Mouse (Mus musculus) layer of hippocampus, adult 11-12 months (tissue): ENCODE results near the gene Tent5c.

ENCODE experiments used
- DNase-seq: peaks from one replicate; pipeline ENCODE4 v3.0.0; 2022; ENCODE audit warnings: low spot score

The Tent5c gene

DNA sequence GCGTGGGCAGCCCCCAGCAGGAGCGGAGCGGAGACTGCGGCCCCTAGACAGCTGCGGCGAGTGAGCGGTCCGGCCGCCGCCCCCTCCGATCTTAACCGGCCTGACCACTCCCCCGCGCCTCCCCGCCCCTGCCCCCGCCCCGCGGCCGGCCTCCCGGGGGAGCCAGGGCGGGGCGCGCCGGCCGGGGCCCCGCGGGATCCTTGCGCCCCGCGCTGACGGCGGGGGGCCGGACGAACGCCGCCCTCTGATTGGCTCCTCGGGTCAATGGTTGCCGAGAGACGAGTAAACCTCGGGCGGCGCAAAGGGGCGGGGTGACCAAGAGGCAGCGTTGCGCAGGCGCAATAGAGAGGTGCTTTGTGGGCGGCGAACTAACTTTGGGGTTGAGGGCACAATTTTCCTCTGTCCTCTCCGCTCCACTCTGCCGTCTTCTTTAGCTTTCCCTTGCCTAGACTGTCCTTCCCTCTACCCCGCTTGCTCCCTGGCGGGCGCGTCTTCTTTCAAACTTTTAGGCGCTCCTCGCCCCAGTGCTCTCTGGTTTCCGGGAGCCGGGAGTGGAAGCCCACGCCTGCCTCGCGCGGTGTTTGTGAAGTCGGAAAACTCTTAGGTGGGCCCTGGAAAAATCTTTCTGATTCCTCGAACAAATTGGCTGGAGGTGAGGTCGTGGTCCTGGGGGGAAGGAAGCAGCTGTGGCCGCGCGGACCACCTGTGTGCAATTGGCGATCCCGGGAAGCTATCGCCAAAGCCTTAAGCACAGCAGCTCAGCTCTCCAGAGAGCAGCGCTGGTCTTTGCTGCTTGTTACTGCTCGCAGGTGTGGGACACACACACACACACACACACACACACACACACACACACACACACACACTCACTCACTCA lies at the start of gene Tent5c:
Gene Tent5c (minus strand): TSS at position 192 of the 877 bp plus-strand sequence.
- peak; percentile 93 for DNase-seq

DNA sequence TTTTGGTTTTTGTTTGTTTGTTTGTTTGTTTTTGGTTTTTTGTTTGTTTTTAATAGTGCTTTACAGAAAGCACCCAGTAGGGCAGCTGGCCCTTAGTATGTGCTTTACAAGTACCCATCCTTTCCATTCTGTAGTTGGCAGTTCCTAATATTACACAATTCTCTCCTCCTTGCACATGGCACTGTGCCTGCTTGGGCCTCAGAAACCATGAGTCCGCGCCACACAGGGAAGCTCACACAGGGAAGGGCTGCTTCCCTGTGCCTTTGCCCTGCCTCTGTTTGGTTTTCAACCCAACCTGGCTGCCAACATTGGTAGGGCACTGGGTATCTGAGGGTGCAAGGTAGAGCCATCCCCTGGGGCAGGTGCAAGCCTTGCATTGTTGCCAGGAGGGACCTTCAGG lies 47.6 kb upstream of the Tent5c start:
- no peak for DNase-seq

DNA sequence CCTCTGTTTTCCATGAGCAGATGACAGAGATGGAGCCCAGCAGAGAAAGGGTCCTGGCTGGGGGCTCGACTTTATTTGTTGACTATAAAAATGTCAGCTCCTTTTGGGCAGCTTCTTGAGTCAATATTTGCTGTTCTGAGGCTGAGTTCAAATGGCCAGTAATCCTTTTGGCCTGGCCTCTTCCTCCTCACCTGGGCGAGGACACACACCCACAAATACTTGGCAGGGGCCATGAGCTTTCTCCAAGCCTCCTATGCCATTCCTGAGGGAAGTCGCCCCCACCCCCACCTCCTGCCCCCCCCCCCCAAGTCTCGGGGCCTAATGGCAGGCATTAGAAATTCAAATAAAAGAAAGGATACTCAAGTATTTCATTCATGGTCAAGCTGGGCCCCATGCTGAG lies 46.8 kb upstream of the Tent5c start:
- no peak for DNase-seq

DNA sequence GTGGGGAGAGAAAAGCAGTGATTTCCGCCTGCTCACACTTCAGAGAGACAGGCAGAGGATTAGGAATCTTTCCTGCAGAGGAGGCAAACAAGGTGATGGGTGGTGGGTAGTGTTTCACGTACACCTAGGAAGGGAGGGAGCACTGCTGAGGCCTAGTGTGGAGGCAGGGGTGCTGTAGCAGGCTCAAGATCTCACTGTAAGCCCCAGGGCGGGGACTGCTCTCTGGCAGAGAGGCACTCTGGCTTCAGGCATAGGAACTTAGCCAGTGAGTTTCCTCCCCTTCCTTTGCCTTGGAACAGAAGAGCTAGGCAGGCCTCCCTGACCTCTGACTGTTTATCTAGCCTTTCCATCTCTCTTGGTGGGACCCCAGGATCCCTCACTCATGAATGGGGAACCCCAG lies 46.2 kb upstream of the Tent5c start:
- DNase-seq, result no peak

DNA sequence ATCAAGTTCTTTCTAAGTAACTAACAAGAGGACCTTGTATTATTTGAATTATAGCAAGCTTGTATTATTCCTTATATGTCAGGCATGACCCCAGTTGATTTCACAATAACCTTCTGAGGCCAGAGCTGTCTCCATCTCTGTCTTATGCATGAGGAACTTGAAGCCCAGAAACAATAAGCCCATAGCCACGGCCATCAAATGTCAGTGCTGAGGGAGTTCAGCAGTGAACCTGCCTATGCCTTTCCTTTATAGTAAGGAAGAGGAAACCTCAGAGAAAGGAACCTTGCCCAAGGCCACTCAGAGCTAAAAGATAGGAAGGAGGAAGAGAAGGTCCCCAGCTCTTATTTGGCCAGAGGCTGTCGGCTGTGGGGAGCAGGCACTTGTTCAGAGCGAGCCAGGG lies 45.3 kb upstream of the Tent5c start:
- DNase-seq, result no peak

DNA sequence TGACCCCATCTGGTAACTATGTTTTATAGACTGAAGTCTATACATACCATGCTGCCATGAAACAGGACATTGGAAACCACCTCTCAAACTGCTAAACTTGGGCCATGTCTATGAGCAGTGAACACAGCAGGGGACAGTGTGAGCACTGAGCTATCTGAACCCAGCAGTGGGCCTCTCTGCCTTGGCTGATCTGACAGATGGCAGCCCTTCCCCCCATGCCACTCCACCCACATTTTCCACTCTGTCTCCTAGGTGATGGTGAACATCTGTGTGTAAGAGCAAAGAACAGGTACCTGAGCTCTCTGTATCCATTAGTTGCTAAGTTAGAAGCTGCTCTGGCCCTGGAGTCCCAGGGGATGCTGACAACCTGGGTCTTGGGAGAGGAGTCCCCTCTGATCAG lies 44.3 kb upstream of the Tent5c start:
- no peak for DNase-seq

DNA sequence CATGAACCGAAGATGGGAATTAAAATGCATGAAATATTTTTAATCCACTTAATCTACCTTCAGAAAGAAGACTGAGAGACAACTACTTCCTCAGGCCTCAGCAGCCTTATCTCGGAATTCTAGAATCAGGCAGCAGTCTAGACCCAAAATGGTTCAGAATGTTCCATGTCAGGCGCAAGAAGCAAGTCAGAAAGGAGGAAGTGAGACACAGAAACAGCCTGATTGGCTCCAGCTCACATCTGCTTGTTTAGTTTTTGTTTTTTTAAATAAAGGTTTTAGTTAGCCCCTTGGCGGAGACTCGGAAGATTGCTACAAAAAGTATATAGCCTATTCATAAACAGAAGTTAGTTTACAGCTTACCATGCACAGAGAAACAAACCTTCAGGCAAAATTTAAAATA lies 41.8 kb upstream of the Tent5c start:
- peak; percentile 13 for DNase-seq

DNA sequence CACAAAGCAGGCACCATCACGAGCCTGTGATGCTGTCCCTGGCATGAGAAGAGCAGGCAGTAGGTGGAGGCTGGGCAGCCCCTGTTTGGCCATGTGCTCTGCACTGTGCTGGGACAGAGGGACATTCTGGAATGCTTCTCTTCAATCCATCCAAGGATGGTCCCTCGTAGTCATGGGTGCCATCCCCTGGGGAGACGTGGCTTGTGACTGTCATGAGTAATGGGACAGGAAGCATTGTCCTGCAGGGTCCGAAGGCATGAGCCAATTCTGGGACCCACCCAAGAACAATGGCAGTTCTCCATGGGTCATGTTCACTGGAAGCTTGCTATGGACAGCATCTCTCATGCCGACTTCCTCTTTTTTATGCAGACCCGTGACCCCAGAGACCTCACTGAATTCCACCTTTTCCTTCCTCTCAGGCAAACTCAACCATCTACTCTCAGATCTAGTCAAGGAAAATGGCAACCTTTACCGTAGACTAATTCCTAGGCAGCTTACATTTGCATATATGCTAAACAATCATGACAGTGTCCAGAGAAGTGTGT lies 41.2 kb upstream of the Tent5c start:
- no peak for DNase-seq

DNA sequence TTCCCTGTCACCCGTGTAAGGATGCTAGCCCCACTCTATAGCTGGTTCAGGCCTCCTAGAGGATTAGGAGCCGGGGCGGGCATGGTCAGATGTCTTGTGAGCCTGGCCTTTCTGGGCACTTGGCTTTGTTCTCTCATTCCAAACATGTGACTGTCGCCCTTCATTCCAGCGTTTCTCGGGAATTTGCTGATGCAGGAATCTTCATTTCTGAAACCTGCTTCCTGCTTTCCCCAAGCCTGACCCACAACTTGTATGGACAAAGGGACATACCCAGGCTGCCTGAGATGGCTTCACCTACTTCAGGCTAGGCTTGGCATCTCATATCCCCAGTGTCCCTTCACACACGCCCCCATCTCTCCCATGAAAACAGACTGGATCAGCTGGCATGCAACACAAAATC lies 33.5 kb upstream of the Tent5c start:
- DNase-seq, result no peak

DNA sequence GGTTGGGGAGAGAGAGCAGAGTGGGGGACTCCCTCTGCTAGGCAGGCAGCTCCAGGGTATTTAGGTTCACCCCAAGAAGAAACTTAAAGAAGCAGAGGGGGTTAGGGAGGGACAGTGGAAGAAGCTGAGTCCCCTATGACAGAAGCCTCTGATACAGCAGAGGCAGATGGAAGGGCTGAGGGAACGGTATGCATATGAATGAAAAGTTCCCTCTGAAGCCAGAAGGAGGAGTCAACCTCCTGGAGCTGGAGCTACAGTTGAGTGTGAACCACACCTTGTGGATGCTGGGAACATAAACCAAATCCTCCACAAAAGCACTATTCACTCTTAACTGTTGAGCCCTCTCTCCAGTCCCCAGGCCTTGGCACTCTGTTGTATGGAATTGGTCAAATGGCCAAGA lies 32.5 kb upstream of the Tent5c start:
- DNase-seq, result no peak

DNA sequence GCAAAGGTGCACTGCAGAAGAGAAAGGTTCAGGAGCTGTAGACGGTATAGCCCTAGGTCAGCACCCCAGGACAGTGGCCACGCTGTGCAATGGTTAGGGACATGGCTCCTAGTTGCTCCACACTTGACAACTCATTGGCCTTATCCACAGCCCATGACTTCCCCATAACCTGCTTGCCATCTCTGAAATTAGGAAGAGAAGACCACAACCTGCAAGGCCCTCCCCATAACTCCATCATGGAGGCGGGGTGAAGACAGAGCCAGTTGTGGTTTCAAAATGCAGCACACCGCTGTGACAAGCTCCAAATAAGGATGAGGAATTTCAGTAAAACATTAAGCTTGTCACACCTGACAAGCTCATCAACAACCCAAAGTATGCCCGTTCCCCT lies 26.6 kb upstream of the Tent5c start:
- DNase-seq, result no peak

DNA sequence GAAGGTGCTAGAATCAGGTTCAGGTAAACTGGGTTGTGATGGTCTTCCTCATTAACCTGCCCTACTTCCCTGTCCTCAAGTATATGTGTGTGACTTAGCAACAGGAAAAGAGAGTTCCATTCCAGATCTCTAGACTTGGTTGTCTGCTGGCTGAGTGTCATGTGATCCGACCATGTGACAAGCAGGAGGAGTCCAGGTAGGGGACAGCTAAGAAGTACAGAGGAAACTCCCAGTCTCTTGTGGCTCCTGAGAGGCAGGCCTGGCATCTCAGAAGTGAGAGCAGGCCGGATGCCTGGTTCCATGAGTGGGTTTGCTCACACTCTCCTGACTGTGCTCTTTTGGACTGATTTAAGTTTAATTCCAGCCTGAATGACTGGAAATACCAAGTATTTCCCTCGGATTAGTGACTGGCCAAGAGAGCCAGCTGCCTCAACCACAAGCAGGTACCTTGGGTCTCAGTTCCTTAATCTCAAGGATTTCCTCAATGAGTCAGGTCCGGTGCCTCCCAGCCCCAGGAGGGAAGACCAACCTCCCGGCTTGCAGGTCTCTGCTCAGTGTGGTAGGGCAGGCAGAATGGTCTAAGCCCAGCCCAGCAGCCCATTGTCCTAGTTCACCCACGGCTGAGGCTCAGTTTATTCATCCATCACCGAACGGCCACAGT lies 26.1 kb upstream of the Tent5c start:
- DNase-seq, result no peak

DNA sequence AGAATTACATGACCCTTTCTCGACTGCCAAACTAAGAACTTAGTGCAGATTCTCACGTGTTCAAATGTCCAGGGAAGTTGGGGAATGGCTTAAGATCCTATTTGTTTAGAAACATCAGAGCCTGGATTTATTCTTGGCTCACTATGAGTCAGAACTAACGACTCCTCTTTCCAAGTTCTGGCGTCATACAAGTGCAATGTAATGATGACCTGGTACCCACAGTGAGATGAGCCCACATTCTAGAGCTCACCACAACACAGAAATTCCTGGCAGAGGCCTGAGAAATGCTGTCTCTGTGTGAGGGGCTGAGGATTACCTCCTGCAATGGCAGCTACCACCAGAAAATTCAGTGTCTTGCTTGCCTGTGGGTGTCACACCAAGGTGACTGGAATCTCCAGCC lies 18.1 kb upstream of the Tent5c start:
- no peak for DNase-seq

DNA sequence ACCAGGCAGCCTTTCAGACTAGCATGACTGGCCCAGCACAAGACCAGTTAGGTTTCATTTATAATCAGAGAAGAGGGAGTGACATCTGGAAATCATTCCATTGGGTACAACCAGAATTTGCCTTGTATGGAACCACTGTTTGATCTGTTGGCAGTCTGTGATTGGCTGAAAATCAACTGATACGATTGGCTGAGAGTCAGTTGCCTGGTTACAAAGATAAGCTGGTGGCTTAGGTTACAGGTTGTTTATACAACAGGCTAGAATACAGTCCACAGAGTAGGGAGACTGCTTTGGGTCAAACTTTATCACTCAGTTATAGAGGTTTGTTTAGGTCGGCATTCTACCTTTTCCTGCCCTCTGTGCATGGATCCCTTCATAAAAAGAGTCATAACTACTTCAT lies 17.6 kb upstream of the Tent5c start:
- DNase-seq, result no peak

DNA sequence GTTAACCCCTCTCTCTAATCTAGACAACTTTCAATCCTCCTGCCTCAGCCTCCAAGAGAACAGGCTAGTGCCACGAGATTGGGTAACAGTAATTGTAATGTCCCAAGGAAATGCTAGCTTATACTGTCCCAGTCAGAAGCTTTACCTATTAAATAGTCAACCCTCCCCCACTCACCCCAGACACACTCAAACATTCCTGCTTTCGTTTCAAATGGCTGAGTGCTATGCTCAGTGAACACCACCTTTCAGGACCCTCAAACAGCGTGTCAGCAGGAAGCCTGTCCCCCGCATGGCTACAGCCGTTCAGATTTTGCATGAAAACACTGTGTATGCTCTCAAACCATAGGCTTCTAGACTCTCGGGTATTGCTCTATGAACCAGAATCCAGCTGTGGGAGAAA lies 14.8 kb upstream of the Tent5c start:
- DNase-seq, result no peak

DNA sequence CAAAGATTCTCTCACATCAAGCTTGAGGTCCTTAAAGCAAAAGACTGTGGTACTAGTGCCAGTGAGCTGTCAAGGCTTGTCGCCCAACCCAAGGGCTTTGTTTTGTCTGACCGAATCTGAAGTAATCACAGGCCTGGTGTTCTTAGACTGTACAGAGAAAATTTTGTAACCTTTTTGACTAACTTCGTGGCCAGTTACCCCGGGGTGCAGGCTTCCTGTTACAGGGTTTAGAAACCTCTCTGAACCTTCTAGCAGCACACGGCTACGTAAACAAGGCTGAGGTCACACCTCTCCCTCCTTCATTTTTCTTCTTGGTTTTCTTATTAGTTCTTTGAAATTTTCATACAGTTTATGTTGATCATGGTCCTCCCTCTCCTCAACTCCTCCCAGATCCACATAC lies 13.4 kb upstream of the Tent5c start:
- no peak for DNase-seq

DNA sequence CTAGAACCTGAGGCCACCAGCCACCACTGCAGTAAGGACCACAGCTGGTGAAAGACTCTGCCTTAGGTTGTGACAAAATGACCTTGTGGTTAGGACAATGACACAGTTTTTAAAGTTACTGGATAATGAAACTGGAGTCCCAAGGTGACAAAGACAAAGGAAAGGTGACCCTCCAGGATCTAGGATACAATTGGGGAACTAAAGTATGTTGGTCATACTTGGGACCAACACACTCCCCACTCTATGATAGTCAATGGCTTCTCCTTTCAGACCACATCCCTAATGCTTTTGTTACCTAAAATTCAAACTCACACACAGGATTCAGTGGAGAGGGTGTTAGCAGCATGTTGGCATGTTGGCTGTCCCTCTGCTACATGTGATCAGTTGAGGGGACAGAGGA lies 12.8 kb upstream of the Tent5c start:
- DNase-seq, result no peak

DNA sequence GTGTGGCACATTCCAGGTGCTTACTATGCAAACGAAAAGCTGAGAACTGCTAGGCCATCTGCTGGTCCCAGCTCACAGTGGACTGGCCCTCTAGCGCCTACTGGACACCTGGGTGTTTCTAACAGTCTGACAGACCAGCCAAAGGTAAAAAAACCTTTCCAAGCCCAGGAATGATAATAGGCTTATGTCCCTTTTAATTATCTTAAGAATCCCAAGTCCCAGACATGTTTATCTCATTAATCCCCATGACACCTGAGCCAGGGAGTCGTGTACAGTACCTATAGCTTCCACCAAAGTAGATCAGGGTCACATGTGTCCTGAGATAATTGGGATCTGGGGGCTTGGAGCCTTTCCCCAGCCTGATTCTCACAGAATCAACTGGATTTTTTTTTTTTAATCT lies 7.0 kb upstream of the Tent5c start:
- no peak for DNase-seq

DNA sequence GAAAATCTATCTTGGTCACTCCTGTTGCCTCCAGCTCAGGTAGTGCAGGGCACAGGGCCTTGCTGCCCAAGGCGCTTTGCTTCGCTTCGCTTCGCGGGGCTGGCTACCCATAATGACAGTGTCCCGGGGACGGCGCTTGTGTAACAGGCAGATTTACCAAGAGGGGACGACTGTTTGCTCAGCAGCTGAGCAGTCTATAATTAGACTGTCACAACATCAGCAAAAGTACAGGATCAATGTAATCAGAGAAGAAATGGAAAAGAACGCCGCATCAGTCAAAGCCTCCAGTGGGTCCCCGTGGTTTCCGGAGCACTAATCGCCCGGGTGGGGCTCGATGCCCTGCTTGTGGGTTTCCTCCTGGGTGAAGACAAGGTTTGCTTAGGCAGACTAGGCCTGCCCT lies 6.3 kb upstream of the Tent5c start:
- DNase-seq, result peak; percentile 18

DNA sequence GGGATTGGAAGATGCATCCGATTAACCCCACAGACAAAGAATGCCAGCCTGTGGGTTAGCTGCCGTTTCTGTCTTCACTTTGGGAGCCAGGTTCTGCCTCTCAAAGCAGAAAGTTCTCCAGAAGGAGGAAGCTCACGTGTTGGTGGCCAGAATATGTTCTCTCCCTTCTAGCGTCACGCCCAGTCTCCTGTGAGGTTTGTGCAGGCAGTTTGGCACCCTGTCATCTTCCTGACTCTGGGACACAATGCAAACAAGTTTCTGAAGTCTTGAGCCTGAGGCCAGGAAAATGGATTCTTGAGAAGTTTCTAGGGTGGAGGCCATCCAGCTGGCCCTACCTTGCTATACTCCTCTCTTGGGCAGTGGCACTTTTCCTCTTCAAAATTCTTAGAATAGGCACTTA lies 5.8 kb upstream of the Tent5c start:
- DNase-seq, result no peak

DNA sequence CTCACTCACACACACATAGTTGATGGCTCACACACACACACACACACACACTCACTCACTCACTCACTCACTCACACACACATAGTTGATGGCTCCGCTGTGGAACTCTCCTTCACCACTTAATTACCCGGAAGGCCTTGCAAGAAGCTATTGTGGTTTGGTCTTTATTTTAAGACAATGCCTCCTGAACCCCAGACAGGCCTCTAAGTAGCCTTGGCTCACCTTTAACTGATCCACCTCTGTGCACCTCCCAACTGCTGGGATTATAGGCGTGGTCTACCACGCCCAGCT lies 831 bp upstream of the Tent5c start:
- DNase-seq, result no peak

DNA sequence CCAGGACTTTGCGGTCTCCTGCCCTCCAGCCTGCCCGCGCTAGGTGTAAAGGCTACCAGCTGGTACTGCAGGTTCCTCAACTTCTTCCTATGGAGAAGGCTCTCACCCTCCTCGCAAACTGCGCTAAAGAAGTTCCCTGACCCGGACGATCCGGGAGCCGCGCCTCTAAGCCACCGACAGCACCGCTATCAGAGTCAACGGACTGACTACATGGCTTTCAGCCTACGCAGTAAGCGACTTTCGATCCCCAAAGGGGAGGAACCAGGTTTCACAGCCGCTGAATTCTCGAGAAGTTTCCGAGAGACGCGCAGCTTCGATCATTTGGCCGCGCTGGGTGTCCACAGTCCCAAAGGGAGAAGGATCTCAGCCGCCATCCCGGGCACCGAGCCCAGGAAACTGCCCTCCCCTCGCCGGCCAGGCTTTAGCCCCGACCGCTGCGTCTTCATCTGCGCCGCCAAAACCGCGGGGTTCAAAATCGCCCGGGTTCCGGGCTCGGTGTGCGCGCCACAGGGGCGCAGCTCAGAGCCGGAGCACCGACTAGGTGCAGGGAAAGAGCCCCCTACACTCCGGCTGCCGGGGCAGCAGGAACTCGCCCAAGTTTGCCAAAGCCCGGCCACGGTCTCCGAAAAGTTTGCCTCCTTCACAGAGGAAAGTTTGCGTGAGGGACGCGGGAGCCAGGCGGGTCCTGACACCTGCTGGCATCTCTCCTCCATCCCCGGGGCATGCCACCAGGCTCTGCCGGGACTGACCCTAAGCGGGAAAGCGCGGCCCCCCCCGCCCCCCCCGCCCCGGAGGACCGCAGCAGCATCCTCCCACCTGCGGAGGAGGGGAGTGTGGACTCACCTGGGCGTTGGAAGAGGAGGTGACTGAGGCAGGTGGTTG lies 632 bp downstream of the Tent5c start:
- DNase-seq, result peak; percentile 21

DNA sequence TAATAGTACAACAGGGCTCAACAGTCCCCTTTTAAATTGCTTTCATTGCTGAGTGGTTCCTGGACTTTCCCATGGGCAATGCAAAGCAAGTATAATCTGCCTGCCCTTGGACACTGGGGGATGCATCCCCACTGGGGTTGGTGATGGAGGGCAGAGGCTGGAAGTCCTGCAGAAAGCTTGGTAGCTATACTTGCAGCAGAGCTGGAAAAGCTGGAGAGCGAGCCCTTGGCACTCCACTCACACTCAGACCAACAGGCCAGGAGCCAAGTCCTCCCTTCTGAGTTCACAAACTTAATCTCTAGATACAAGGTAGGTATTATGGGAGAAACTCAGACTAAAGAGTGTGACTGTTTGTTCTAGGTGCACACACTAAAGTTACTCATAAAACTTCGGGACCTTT lies 2.1 kb downstream of the Tent5c start:
- no peak for DNase-seq
